Mouse (Mus musculus): ENCODE measurements around the gene Rabggtb. TPM values are rescaled to one million over a fixed set of nuclear protein-coding genes. Genes with fewer than 3 reads are reported as not detected.

Gene Rabggtb
- polyA plus RNA-seq, 1 experiment from 2014 or later: 61.8 TPM

GRCm38 (mm10) chr3:153910489-153910888 is 2.3 kb downstream of the Rabggtb start:
- peak overlapping the region; percentile 83; the same call in 1 of the 2 replicates for H3K27ac ChIP-seq (ENCODE audit: low read depth)
- ATAC-seq (replicated peaks; ENCODE audit: low FRiP score, low TSS enrichment, low read depth) (no peak), DNase-seq (ENCODE audit: low spot score) (no peak)
- WGBS: 72% methylated on average over 7 of the region's 7 CpGs
- no peaks in the 10 kb centered on the region for H3K9me3 ChIP-seq (ENCODE audit: control insufficient read depth, low read length)
- H3K9ac ChIP-seq (ENCODE audit: low read length): peak overlapping the region; percentile 99
- H3K36me3 ChIP-seq (ENCODE audit: control insufficient read depth, insufficient read depth, low read length): peaks cover 62% of the 10 kb centered on the region
- peak overlapping the region; percentile 100 for H3K4me3 ChIP-seq (ENCODE audit: low read depth, low read length)
- no peaks in the 10 kb centered on the region for H3K27me3 ChIP-seq (replicated peaks; ENCODE audit: control insufficient read depth, insufficient read depth, low read length)
- H3K4me1 ChIP-seq (replicated peaks; ENCODE audit: control insufficient read depth, insufficient read depth, low read length): peaks cover 23% of the 10 kb centered on the region
- peak overlapping the region; percentile 70 for H3K4me2 ChIP-seq (ENCODE audit: low read length)

- 78% methylated on average over 5 of the region's 5 CpGs for WGBS
- ATAC-seq (replicated peaks; ENCODE audit: low FRiP score, low TSS enrichment, low read depth) (no peak), DNase-seq (ENCODE audit: low spot score) (no peak)
- H3K27me3 ChIP-seq (replicated peaks; ENCODE audit: control insufficient read depth, insufficient read depth, low read length): no peaks in the 10 kb centered on the region
- H3K36me3 ChIP-seq (ENCODE audit: control insufficient read depth, insufficient read depth, low read length): peaks cover 76% of the 10 kb centered on the region
- no peak overlapping the region for H3K4me3 ChIP-seq (ENCODE audit: low read depth, low read length)
- H3K27ac ChIP-seq (ENCODE audit: low read depth): no peak overlapping the region
- H3K4me1 ChIP-seq (replicated peaks; ENCODE audit: control insufficient read depth, insufficient read depth, low read length): peaks cover 23% of the 10 kb centered on the region
- no peak overlapping the region for H3K9ac ChIP-seq (ENCODE audit: low read length)
- no peaks in the 10 kb centered on the region for H3K9me3 ChIP-seq (ENCODE audit: control insufficient read depth, low read length)
- no peak overlapping the region for H3K4me2 ChIP-seq (ENCODE audit: low read length)
Observed at GRCm38 (mm10) chr3:153908919-153909318, 3.9 kb downstream of the Rabggtb start.

- Histone ChIP-seq H3K4me1 (replicated peaks; ENCODE audit: control insufficient read depth, insufficient read depth, low read length) (peaks cover 14% of the 10 kb centered on the region), H3K27me3 (replicated peaks; ENCODE audit: control insufficient read depth, insufficient read depth, low read length) (no peaks in the 10 kb centered on the region), H3K4me2 (ENCODE audit: low read length) (no peak within 1 kb of the TSS), H3K27ac (ENCODE audit: low read depth) (no peak within 1 kb of the TSS), H3K9me3 (ENCODE audit: control insufficient read depth, low read length) (no peaks in the 10 kb centered on the region), H3K4me3 (ENCODE audit: low read depth, low read length) (no peak within 1 kb of the TSS), H3K36me3 (ENCODE audit: control insufficient read depth, insufficient read depth, low read length) (peaks cover 77% of the 10 kb centered on the region), H3K9ac (ENCODE audit: low read length) (no peak within 1 kb of the TSS)
- ATAC-seq (replicated peaks; ENCODE audit: low FRiP score, low TSS enrichment, low read depth) (peak; percentile 7), DNase-seq (ENCODE audit: low spot score) (no peak)
- WGBS: 82% methylated on average over 9 of the region's 9 CpGs
Observed at GRCm38 (mm10) chr3:153906136-153906871, 6.5 kb downstream of the Rabggtb start, which contains the start of gene Msh4. Gene Msh4 (minus strand): TSS chr3:153906138.

- ATAC-seq (replicated peaks; ENCODE audit: low FRiP score, low TSS enrichment, low read depth): peak; percentile 34
- no peak for DNase-seq (ENCODE audit: low spot score)
- H3K27me3 ChIP-seq (replicated peaks; ENCODE audit: control insufficient read depth, insufficient read depth, low read length): no peaks in the 10 kb centered on the region
- peaks cover 69% of the 10 kb centered on the region for H3K36me3 ChIP-seq (ENCODE audit: control insufficient read depth, insufficient read depth, low read length)
- H3K4me1 ChIP-seq (replicated peaks; ENCODE audit: control insufficient read depth, insufficient read depth, low read length): peaks cover 6% of the 10 kb centered on the region
- H3K9me3 ChIP-seq (ENCODE audit: control insufficient read depth, low read length): no peaks in the 10 kb centered on the region
- no peak overlapping the region for H3K4me3 ChIP-seq (ENCODE audit: low read depth, low read length)
- no peak overlapping the region for H3K27ac ChIP-seq (ENCODE audit: low read depth)
- no peak overlapping the region for H3K4me2 ChIP-seq (ENCODE audit: low read length)
- no peak overlapping the region for H3K9ac ChIP-seq (ENCODE audit: low read length)
- 82% methylated on average over 49 of the region's 49 CpGs for WGBS
Observed at GRCm38 (mm10) chr3:153905251-153906135, 7.3 kb downstream of the Rabggtb start.

- Histone ChIP-seq H3K27ac (ENCODE audit: low read depth) (no peak overlapping the region), H3K27me3 (replicated peaks; ENCODE audit: control insufficient read depth, insufficient read depth, low read length) (no peaks in the 10 kb centered on the region), H3K36me3 (ENCODE audit: control insufficient read depth, insufficient read depth, low read length) (peaks cover 60% of the 10 kb centered on the region), H3K9ac (ENCODE audit: low read length) (no peak overlapping the region), H3K9me3 (ENCODE audit: control insufficient read depth, low read length) (no peaks in the 10 kb centered on the region), H3K4me2 (ENCODE audit: low read length) (no peak overlapping the region), H3K4me1 (replicated peaks; ENCODE audit: control insufficient read depth, insufficient read depth, low read length) (no peaks in the 10 kb centered on the region), H3K4me3 (ENCODE audit: low read depth, low read length) (no peak overlapping the region)
- DNase-seq (ENCODE audit: low spot score) (no peak), ATAC-seq (replicated peaks; ENCODE audit: low FRiP score, low TSS enrichment, low read depth) (peak; percentile 44; the same call in 1 of the 2 replicates)
- 71% methylated on average over 6 of the region's 6 CpGs for WGBS
Observed at GRCm38 (mm10) chr3:153904586-153904985, 8.2 kb downstream of the Rabggtb start.

GRCm38 (mm10) chr3:153902595-153902994 is 10.2 kb downstream of the Rabggtb start:
- Histone ChIP-seq H3K4me3 (ENCODE audit: low read depth, low read length) (no peak overlapping the region), H3K4me2 (ENCODE audit: low read length) (no peak overlapping the region), H3K4me1 (replicated peaks; ENCODE audit: control insufficient read depth, insufficient read depth, low read length) (no peaks in the 10 kb centered on the region), H3K27me3 (replicated peaks; ENCODE audit: control insufficient read depth, insufficient read depth, low read length) (no peaks in the 10 kb centered on the region), H3K27ac (ENCODE audit: low read depth) (no peak overlapping the region), H3K9me3 (ENCODE audit: control insufficient read depth, low read length) (no peaks in the 10 kb centered on the region), H3K9ac (ENCODE audit: low read length) (no peak overlapping the region), H3K36me3 (ENCODE audit: control insufficient read depth, insufficient read depth, low read length) (peaks cover 40% of the 10 kb centered on the region)
- no peak for DNase-seq (ENCODE audit: low spot score)
- WGBS: 60% methylated on average over 3 of the region's 3 CpGs
- ATAC-seq (replicated peaks; ENCODE audit: low FRiP score, low TSS enrichment, low read depth): no peak

- H3K4me1 ChIP-seq (replicated peaks; ENCODE audit: control insufficient read depth, insufficient read depth, low read length): no peaks in the 10 kb centered on the region
- no peaks in the 10 kb centered on the region for H3K9me3 ChIP-seq (ENCODE audit: control insufficient read depth, low read length)
- H3K27me3 ChIP-seq (replicated peaks; ENCODE audit: control insufficient read depth, insufficient read depth, low read length): no peaks in the 10 kb centered on the region
- WGBS: 70% methylated on average over 1 of the region's 1 CpGs
- H3K36me3 ChIP-seq (ENCODE audit: control insufficient read depth, insufficient read depth, low read length): peaks cover 33% of the 10 kb centered on the region
- no peak overlapping the region for H3K4me2 ChIP-seq (ENCODE audit: low read length)
- H3K27ac ChIP-seq (ENCODE audit: low read depth): no peak overlapping the region
- DNase-seq (ENCODE audit: low spot score) (no peak), ATAC-seq (replicated peaks; ENCODE audit: low FRiP score, low TSS enrichment, low read depth) (no peak)
- H3K9ac ChIP-seq (ENCODE audit: low read length): no peak overlapping the region
- H3K4me3 ChIP-seq (ENCODE audit: low read depth, low read length): no peak overlapping the region
Observed at GRCm38 (mm10) chr3:153901904-153902303, 10.9 kb downstream of the Rabggtb start.

- H3K4me1 ChIP-seq (replicated peaks; ENCODE audit: control insufficient read depth, insufficient read depth, low read length): no peaks in the 10 kb centered on the region
- H3K4me3 ChIP-seq (ENCODE audit: low read depth, low read length): no peak overlapping the region
- H3K9ac ChIP-seq (ENCODE audit: low read length): no peak overlapping the region
- WGBS: 63% methylated on average over 6 of the region's 6 CpGs
- no peak overlapping the region for H3K27ac ChIP-seq (ENCODE audit: low read depth)
- H3K36me3 ChIP-seq (ENCODE audit: control insufficient read depth, insufficient read depth, low read length): no peaks in the 10 kb centered on the region
- H3K27me3 ChIP-seq (replicated peaks; ENCODE audit: control insufficient read depth, insufficient read depth, low read length): no peaks in the 10 kb centered on the region
- no peaks in the 10 kb centered on the region for H3K9me3 ChIP-seq (ENCODE audit: control insufficient read depth, low read length)
- DNase-seq (ENCODE audit: low spot score) (no peak), ATAC-seq (replicated peaks; ENCODE audit: low FRiP score, low TSS enrichment, low read depth) (no peak)
- H3K4me2 ChIP-seq (ENCODE audit: low read length): no peak overlapping the region
Observed at GRCm38 (mm10) chr3:153897216-153897615, 15.6 kb downstream of the Rabggtb start.

Data from intestine, embryonic 14.5 days (tissue).